Mouse (Mus musculus): ENCODE measurements around the gene Pxn.

GRCm38 (mm10) chr5:115525943-115526342 lies 19.5 kb downstream of the Pxn start:
- TF ChIP-seq CEBPB (IDR thresholded peaks at IDR 0.05; ENCODE audit: low read depth) = no peak
- TF ChIP-seq CTCF (IDR thresholded peaks at IDR 0.05; ENCODE audit: control insufficient read depth, insufficient read depth, insufficient read length) = no peak
- TF ChIP-seq MAX (IDR thresholded peaks at IDR 0.05) = no peak
- no peak for TF ChIP-seq USF1 (IDR thresholded peaks at IDR 0.05; ENCODE audit: low read depth)
- TF ChIP-seq MYOG (IDR thresholded peaks at IDR 0.05; ENCODE audit: control insufficient read depth, extremely low read depth, insufficient read length) = no peak
- TF ChIP-seq MYOD1 (IDR thresholded peaks at IDR 0.05; ENCODE audit: control insufficient read depth, insufficient read length, low read depth) = no peak
- TF ChIP-seq FOSL1 (IDR thresholded peaks at IDR 0.05; ENCODE audit: insufficient read depth, low read length, poor library complexity, severe bottlenecking) = no peak
